Mouse (Mus musculus) hindbrain, embryonic 11.5 days (tissue): ENCODE data around the gene Bicd1. TPM values are rescaled to one million over a fixed set of nuclear protein-coding genes. Genes with fewer than 3 reads are reported as not detected.

Source experiments
- ATAC-seq: fragments of 200-750 bp; cut with Nextera tagmentation; 2 replicates; pipeline ENCODE4 v1.8.0; 2017; ENCODE audit warnings: mild to moderate bottlenecking, moderate TSS enrichment, moderate library complexity; ENCODE audit not compliant: low FRiP score
- DNase-seq: peaks from one replicate; pipeline ENCODE4 v3.0.0-alpha.2; 2015; ENCODE audit warnings: low spot score
- H3K27ac ChIP-seq: fragments of 300-500 bp; sonication (generic); 2 replicates; pipeline ENCODE4 v1.5.1; 2014; ENCODE audit warnings: mild to moderate bottlenecking, low read depth, low read length
- H3K27me3 ChIP-seq: fragments of 300-500 bp; sonication (generic); 2 replicates; pipeline ENCODE4 v1.6.1; 2014; ENCODE audit warnings: mild to moderate bottlenecking, low read length, moderate library complexity, mixed read lengths; ENCODE audit not compliant: control insufficient read depth, insufficient read depth
- H3K36me3 ChIP-seq: fragments of 300-500 bp; sonication (generic); 2 replicates; pipeline ENCODE4 v1.6.1; 2014; ENCODE audit warnings: mild to moderate bottlenecking, low read length, moderate library complexity, mixed read lengths; ENCODE audit not compliant: control insufficient read depth, insufficient read depth
- H3K4me1 ChIP-seq: fragments of 300-500 bp; sonication (generic); replicated peaks from 2 replicates; pipeline ENCODE4 v1.6.1; 2014; ENCODE audit warnings: low read length, mixed read lengths; ENCODE audit not compliant: control insufficient read depth, insufficient read depth
- H3K4me2 ChIP-seq: fragments of 300-500 bp; sonication (generic); replicated peaks from 2 replicates; pipeline ENCODE4 v1.6.1; 2014; ENCODE audit warnings: mild to moderate bottlenecking, low read depth, low read length
- H3K4me3 ChIP-seq: fragments of 300-500 bp; sonication (generic); 2 replicates; pipeline ENCODE4 v1.5.1; 2014; ENCODE audit warnings: low read depth, low read length
- H3K9ac ChIP-seq: fragments of 300-500 bp; sonication (generic); 2 replicates; pipeline ENCODE4 v1.6.1; 2014; ENCODE audit warnings: low read depth, low read length
- H3K9me3 ChIP-seq: fragments of 300-500 bp; sonication (generic); 2 replicates; pipeline ENCODE4 v1.6.1; 2016; ENCODE audit warnings: low read length; ENCODE audit not compliant: control insufficient read depth
- WGBS: fragments of 180-500 bp; shearing (Covaris S2); extraction: QIAGEN DNeasy Blood & Tissue Kit; methylation state at CpG from one replicate; pipeline ENCODE4 v1.1.7; 2014; 5-methylcytosine and 5-hydroxymethylcytosine counted together
- polyA plus RNA-seq: library from polyadenylated mRNA; unstranded; fragments of >200 nt; fragmentation: Nextera tagmentation; extraction: Ambion mirVana; gene quantifications from 2 replicates; pipeline ENCODE4 v1.2.1, GENCODE M21; 2014

Bicd1 gene
- polyA plus RNA-seq, 1 experiment from 2014 or later = 22.6 TPM

DNA sequence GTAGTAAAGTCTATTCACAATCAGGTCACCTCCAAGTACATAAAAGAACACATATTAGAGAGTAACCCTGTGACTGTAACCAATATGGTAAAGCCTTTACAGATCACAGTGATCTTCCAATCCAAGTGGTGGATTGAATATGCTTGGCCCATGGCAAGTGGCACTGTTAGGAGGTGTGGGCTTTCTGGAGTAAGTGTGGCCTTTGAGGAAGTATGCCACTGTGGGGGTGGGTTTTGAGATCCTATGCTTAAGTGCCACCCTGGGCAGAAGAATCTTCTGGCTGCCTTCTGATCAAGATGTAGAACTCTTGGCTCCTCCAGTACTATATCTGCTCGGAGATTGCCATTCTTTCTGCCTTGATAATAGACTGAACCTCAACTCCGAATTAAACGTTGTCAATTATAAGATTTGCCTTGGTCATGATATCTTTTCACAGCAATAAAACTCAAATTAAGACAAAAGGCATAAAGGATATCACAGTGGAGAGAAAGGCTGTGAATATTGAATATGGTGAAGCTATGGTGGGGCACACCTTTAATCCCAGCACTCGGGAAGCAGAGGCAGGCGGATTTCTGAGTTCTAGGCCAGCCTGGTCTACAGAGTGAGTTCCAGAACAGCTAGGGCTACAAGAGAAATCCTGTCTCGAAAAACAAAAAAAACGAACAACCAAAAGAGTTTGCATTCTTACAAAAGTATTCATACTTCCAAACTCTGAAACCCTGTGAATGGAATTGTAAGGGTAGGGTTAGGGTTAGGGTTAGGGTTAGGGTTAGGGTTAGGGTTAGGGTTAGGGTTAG lies 177.2 kb downstream of the Bicd1 start:
- ATAC-seq (no peak), DNase-seq (no peak)
- Histone ChIP-seq H3K4me2 (no peak overlapping the region), H3K4me3 (no peak overlapping the region), H3K27ac (no peak overlapping the region), H3K9me3 (no peaks in the 10 kb centered on the region), H3K9ac (no peak overlapping the region), H3K36me3 (no peaks in the 10 kb centered on the region), H3K27me3 (no peaks in the 10 kb centered on the region), H3K4me1 (no peaks in the 10 kb centered on the region)
- WGBS = 91% methylated on average over 7 of the region's 7 CpGs

Other genes with a start within 250 kb of the Bicd1 start
- gene Amn1, start 220.2 kb upstream of the Bicd1 start, polyA plus RNA-seq = 70.0 and 71.1 TPM in 2 replicates
- 40.3 and 47.3 TPM in 2 replicates for gene Resf1, start 99.5 kb upstream of the Bicd1 start, polyA plus RNA-seq